Mouse (Mus musculus): ENCODE measurements around the gene Defa28. TPM values are rescaled to one million over a fixed set of nuclear protein-coding genes. Genes with fewer than 3 reads are reported as not detected.
"Not testable (repeated sequence)": the region's sequence is repeated elsewhere in the genome, so short reads cannot be mapped to it uniquely, and the experiment has no call there.

The Defa28 gene
- not detected for total RNA-seq (2021)

DNA sequence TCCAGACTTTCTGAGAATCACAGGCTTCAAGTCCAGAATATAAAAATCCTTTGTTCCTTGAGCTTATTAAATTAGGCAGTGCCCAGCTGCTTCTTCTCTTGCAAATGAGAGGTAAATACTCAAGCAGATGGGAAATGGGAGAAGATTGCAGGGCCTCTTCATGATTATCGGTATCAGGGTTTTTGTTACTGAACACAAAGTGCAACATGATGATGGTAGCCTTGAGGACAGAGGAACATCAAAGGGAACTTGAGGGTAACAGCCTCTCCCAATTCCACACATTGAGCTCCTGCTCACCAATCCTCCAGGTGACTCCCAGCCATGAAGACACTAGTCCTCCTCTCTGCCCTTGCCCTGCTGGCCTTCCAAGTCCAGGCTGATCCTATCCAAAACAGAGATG lies at the start of gene Defa28:
Defa28 (plus strand) TSS at position 301 of the 400 bp plus-strand sequence.
- DNase-seq; intact Hi-C loops (cut with DNase I): not testable (repeated sequence)

DNA sequence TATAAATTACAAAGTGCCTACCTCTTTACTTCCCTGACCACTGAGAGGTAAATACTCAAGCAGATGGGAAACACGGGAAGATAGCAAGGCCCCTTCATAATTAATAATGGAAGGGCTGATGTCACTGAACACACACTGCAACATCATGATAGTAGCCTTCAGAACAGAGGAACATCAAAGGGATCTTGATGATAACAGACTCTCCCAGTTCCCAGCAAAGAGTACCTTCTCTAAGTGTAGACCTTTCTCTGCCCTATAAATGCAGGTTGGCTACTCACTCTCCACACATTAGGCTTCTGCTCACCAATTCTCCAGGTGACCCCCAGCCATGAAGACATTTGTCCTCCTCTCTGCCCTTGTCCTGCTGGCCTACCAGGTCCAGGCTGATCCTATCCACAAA lies 17.7 kb upstream of the Defa28 start, which contains the start of gene Defa37:
Defa37 (plus strand) TSS at position 301 of the 400 bp plus-strand sequence.
- intact Hi-C loops (cut with DNase I); DNase-seq: not testable (repeated sequence)

DNA sequence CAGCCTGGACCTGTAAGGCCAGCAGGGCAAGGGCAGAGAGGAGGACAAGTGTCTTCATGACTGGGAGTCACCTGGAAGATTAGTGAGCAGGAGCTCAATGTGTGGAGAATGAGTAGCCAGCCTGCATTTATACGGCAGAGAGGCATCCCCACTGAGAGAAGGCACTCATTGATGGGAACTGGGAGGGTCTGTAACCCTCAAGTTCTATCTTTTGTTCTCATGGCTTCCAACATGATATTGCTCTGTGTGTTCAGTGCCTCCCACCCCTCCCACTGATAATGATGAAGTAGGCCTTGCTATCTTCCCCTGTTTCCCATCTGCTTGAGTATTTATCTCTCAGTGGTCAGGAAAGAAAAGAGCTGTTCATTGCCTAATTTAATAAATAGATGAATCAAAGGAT lies 11.6 kb downstream of the Defa28 start, which contains the start of gene Gm7861:
Gm7861 (minus strand) TSS at position 101 of the 400 bp plus-strand sequence.
- intact Hi-C loops (cut with DNase I); DNase-seq: not testable (repeated sequence)

DNA sequence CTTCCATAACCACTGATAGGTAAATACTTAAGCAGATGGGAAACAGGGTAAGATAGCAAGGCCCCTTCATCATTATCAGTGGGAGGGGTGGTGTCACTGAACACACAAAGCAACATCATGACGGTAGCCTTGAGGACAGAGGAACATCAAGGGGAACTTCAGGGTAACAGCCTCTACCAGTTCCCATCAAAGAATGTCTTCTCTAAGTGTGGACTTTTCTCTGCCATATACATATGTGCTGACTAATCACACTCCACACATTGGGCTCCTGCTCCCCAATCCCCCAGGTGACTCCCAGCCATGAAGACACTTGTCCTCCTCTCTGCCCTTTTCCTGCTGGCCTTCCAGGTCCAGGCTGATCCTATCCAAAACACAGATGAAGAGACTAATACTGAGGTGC lies 35.1 kb downstream of the Defa28 start, which contains the start of gene Defa26:
Defa26 (plus strand) TSS at position 301 of the 400 bp plus-strand sequence.
- DNase-seq; intact Hi-C loops (cut with DNase I): not testable (repeated sequence)

Other genes with a start within 250 kb of the Defa28 start
- not detected for gene Defa2, start 204.5 kb upstream of the Defa28 start, total RNA-seq (2021)
- gene Defa33, start 191.2 kb upstream of the Defa28 start, total RNA-seq (2021): not detected
- not detected for gene Defa36, start 155.6 kb upstream of the Defa28 start, total RNA-seq (2021)
- not detected for gene Gm7849, start 126.4 kb upstream of the Defa28 start, total RNA-seq (2021)
- gene Defa20, start 73.7 kb upstream of the Defa28 start, total RNA-seq (2021): not detected
- gene Defa32, start 54.0 kb upstream of the Defa28 start, total RNA-seq (2021): not detected
- not detected for gene Defa37, start 17.6 kb upstream of the Defa28 start, total RNA-seq (2021)
- gene Gm7861, start 11.5 kb downstream of the Defa28 start, total RNA-seq (2021): not detected
- not detected for gene Defa26, start 35.2 kb downstream of the Defa28 start, total RNA-seq (2021)
- gene Defa17, start 72.8 kb downstream of the Defa28 start, total RNA-seq (2021): not detected
- not detected for gene Defa34, start 82.8 kb downstream of the Defa28 start, total RNA-seq (2021)
- not detected for gene AY761184, start 120.6 kb downstream of the Defa28 start, total RNA-seq (2021)
- gene Defa24, start 151.5 kb downstream of the Defa28 start, total RNA-seq (2021): not detected
- not detected for gene Defb50, start 240.5 kb downstream of the Defa28 start, total RNA-seq (2021)